Mouse (Mus musculus) kidney, postnatal 14 days (tissue): Measurements from ENCODE around the gene Mfsd2b.
"Not testable (repeated sequence)": the region's sequence is repeated elsewhere in the genome, so short reads cannot be mapped to it uniquely, and the experiment has no call there.

Source experiments
- DNase-seq: peaks from one replicate; pipeline ENCODE4 v3.0.0; 2022; ENCODE audit warnings: mixed read lengths

The Mfsd2b gene

GRCm38 (mm10) chr12:4874161-4874927, at the start of gene Mfsd2b:
Mfsd2b (minus strand) TSS chr12:4874359.
- DNase-seq = peak; percentile 86

- peak; percentile 71 for DNase-seq
Measured at GRCm38 (mm10) chr12:4917805-4918591, 43.8 kb upstream of the Mfsd2b start.

GRCm38 (mm10) chr12:4916994-4917804, 43.0 kb upstream of the Mfsd2b start, which contains the start of gene Atad2b:
Atad2b (plus strand) TSS chr12:4917353.
- DNase-seq = peak; percentile 98

- no peak for DNase-seq
Measured at GRCm38 (mm10) chr12:4914944-4915343, 40.8 kb upstream of the Mfsd2b start.

- DNase-seq = no peak
Measured at GRCm38 (mm10) chr12:4914441-4914840, 40.3 kb upstream of the Mfsd2b start.

GRCm38 (mm10) chr12:4911716-4912115, 37.6 kb upstream of the Mfsd2b start:
- DNase-seq = peak; percentile 46

- DNase-seq = not testable (repeated sequence)
Measured at GRCm38 (mm10) chr12:4910496-4910895, 36.3 kb upstream of the Mfsd2b start.

- DNase-seq = no peak
Measured at GRCm38 (mm10) chr12:4908391-4908790, 34.2 kb upstream of the Mfsd2b start.

GRCm38 (mm10) chr12:4906951-4907906, 33.1 kb upstream of the Mfsd2b start, which contains the start of gene Ubxn2a:
Ubxn2a (minus strand) TSS chr12:4907705.
- peak; percentile 98 for DNase-seq

GRCm38 (mm10) chr12:4906476-4906875, 32.3 kb upstream of the Mfsd2b start:
- DNase-seq = no peak

GRCm38 (mm10) chr12:4905946-4906345, 31.8 kb upstream of the Mfsd2b start:
- DNase-seq = no peak

GRCm38 (mm10) chr12:4898024-4898423, 23.9 kb upstream of the Mfsd2b start:
- no peak for DNase-seq

GRCm38 (mm10) chr12:4889891-4890290, 15.7 kb upstream of the Mfsd2b start:
- no peak for DNase-seq

- no peak for DNase-seq
Measured at GRCm38 (mm10) chr12:4889251-4889650, 15.1 kb upstream of the Mfsd2b start.

GRCm38 (mm10) chr12:4888739-4889138, 14.6 kb upstream of the Mfsd2b start:
- DNase-seq = no peak

- DNase-seq = not testable (repeated sequence)
Measured at GRCm38 (mm10) chr12:4886581-4886980, 12.4 kb upstream of the Mfsd2b start.

GRCm38 (mm10) chr12:4885062-4885461, 10.9 kb upstream of the Mfsd2b start:
- DNase-seq = no peak

- no peak for DNase-seq
Measured at GRCm38 (mm10) chr12:4882086-4882485, 7.9 kb upstream of the Mfsd2b start.

- no peak for DNase-seq
Measured at GRCm38 (mm10) chr12:4879048-4879447, 4.9 kb upstream of the Mfsd2b start.

GRCm38 (mm10) chr12:4878296-4878783, 4.2 kb upstream of the Mfsd2b start:
- DNase-seq = no peak

- no peak for DNase-seq
Measured at GRCm38 (mm10) chr12:4875623-4876022, 1.5 kb upstream of the Mfsd2b start.

GRCm38 (mm10) chr12:4873531-4873930, 628 bp downstream of the Mfsd2b start:
- no peak for DNase-seq
